Mouse (Mus musculus) megakaryocyte, adult 5-6 weeks (primary cell): ENCODE results near the gene Kncn. TPM values are rescaled to one million over a fixed set of nuclear protein-coding genes. Genes with fewer than 3 reads are reported as not detected.

ENCODE experiments used
- ATAC-seq: 2 replicates; pipeline ENCODE4 v1.8.0; 2016; ENCODE audit warnings: mild to moderate bottlenecking, inconsistent platforms; ENCODE audit not compliant: poor library complexity, severe bottlenecking
- total RNA-seq, 2 experiments: library from RNA; stranded (forward) in 1 of 2; stranded (reverse) in 1 of 2; fragments of 153-499, 151-499 nt in 1 of 2; fragments of 221-1000, 200-1000 nt in 1 of 2; gene quantifications; 2 replicates each; pipeline versions ENCODE4 v1.2.3 to v1.2.4; 2015 to 2017

Gene Kncn
- total RNA-seq, 2 experiments from 2014 or later = not detected

GRCm38 (mm10) chr4:115935835-115936581 is 51.8 kb downstream of the Kncn start:
- no peak; the same call in 1 of the 2 replicates for ATAC-seq

- no peak for ATAC-seq
These were observed 52.4 kb downstream of the Kncn start for GRCm38 (mm10) chr4:115936646-115937045.

GRCm38 (mm10) chr4:115937061-115937976 is 53.1 kb downstream of the Kncn start:
- ATAC-seq = no peak

- ATAC-seq = no peak
These were observed 54.3 kb downstream of the Kncn start for GRCm38 (mm10) chr4:115938276-115939160.

Other genes with a start within 250 kb of the Kncn start
- gene Cyp4b1, start 236.7 kb upstream of the Kncn start, total RNA-seq (2015) = not detected in 2 replicates
- gene Cyp4b1, start 236.7 kb upstream of the Kncn start, total RNA-seq (2017) = not detected in 2 replicates
- 45.3 and 45.4 TPM in 2 replicates for gene Efcab14, start 146.7 kb upstream of the Kncn start, total RNA-seq (2015)
- gene Efcab14, start 146.7 kb upstream of the Kncn start, total RNA-seq (2017) = 27.7 and 28.5 TPM in 2 replicates
- gene Tex38, start 103.4 kb upstream of the Kncn start, total RNA-seq (2015) = not detected in 2 replicates
- not detected in 2 replicates for gene Tex38, start 103.4 kb upstream of the Kncn start, total RNA-seq (2017)
- gene Atpaf1, start 99.6 kb upstream of the Kncn start, total RNA-seq (2015) = 14.4 and 21.8 TPM in 2 replicates
- gene Atpaf1, start 99.6 kb upstream of the Kncn start, total RNA-seq (2017) = 5.8 and 7.5 TPM in 2 replicates
- 6.2 and 8.3 TPM in 2 replicates for gene Mob3c, start 56.3 kb upstream of the Kncn start, total RNA-seq (2015)
- 9.6 and 10.2 TPM in 2 replicates for gene Mob3c, start 56.3 kb upstream of the Kncn start, total RNA-seq (2017)
- gene Mknk1, start 45.2 kb upstream of the Kncn start, total RNA-seq (2015) = 45.8 and 48.6 TPM in 2 replicates
- 103 and 116 TPM in 2 replicates for gene Mknk1, start 45.2 kb upstream of the Kncn start, total RNA-seq (2017)
- not detected in 2 replicates for gene 6430628N08Rik, start 6.3 kb downstream of the Kncn start, total RNA-seq (2015)
- gene 6430628N08Rik, start 6.3 kb downstream of the Kncn start, total RNA-seq (2017) = not detected in 2 replicates
- gene Dmbx1, start 55.5 kb downstream of the Kncn start, total RNA-seq (2015) = not detected in 2 replicates
- gene Dmbx1, start 55.5 kb downstream of the Kncn start, total RNA-seq (2017) = not detected in 2 replicates
- 0.71 and 1.8 TPM in 2 replicates for gene Faah, start 133.5 kb downstream of the Kncn start, total RNA-seq (2015)
- gene Faah, start 133.5 kb downstream of the Kncn start, total RNA-seq (2017) = 1.3 and 2.2 TPM in 2 replicates
- 9.6 and 10.4 TPM in 2 replicates for gene Nsun4, start 169.5 kb downstream of the Kncn start, total RNA-seq (2015)
- gene Nsun4, start 169.5 kb downstream of the Kncn start, total RNA-seq (2017) = 7.9 and 14.0 TPM in 2 replicates
- 465 and 482 TPM in 2 replicates for gene Uqcrh, start 190.7 kb downstream of the Kncn start, total RNA-seq (2015)
- gene Uqcrh, start 190.7 kb downstream of the Kncn start, total RNA-seq (2017) = 334 and 347 TPM in 2 replicates
- gene Lrrc41, start 190.9 kb downstream of the Kncn start, total RNA-seq (2015) = 14.3 and 15.1 TPM in 2 replicates
- gene Lrrc41, start 190.9 kb downstream of the Kncn start, total RNA-seq (2017) = 9.9 and 16.3 TPM in 2 replicates
- gene Rad54l, start 239.3 kb downstream of the Kncn start, total RNA-seq (2015) = 16.6 and 18.7 TPM in 2 replicates
- 15.4 and 19.1 TPM in 2 replicates for gene Rad54l, start 239.3 kb downstream of the Kncn start, total RNA-seq (2017)
- 3.3 and 6.7 TPM in 2 replicates for gene Pomgnt1, start 239.4 kb downstream of the Kncn start, total RNA-seq (2015)
- 7.3 and 9.3 TPM in 2 replicates for gene Pomgnt1, start 239.4 kb downstream of the Kncn start, total RNA-seq (2017)